Mouse (Mus musculus): Measurements from ENCODE around the gene Spsb1. TPM values are rescaled to one million over a fixed set of nuclear protein-coding genes. Genes with fewer than 3 reads are reported as not detected.

The Spsb1 gene
- total and polyA plus RNA-seq, 2 experiments = 0.91 to 0.92 TPM

DNA sequence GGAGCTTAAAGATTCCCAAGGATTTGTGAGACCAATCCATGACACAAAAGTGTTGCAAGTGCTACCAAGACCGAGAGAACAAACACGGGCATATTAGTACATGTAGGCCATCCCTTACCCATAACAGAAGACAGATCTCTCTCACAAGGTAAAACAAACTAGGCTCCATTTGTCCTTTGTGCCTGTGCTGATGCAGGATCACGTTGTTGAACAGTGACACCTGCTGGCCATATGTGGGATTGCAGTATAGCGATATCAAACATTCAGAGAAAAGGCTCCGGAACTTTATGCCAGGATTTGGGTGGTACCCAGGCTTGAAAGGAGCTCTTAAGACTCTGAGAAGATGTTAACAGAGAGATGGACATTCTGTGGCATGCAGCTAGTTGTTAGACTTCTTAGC lies 3.7 kb upstream of the Spsb1 start:
- H3K4me1 ChIP-seq (ENCODE audit: control insufficient read depth, insufficient read depth, low read length) = peaks cover 1% of the 10 kb centered on the region
- H3K9ac ChIP-seq (ENCODE audit: low read depth, low read length) = no peak overlapping the region
- no peak overlapping the region for H3K4me3 ChIP-seq (ENCODE audit: insufficient read depth, low read depth, low read length)
- H3K79me2 ChIP-seq (ENCODE audit: control insufficient read depth, insufficient read depth, low read length) = no peaks in the 10 kb centered on the region
- no peaks in the 10 kb centered on the region for H3K36me3 ChIP-seq (ENCODE audit: control insufficient read depth, insufficient read depth, low read length)
- TF ChIP-seq CTCF (IDR thresholded peaks at IDR 0.05; ENCODE audit: low read depth, low read length) = peak; percentile 68
- no peak for TF ChIP-seq POLR2A (IDR thresholded peaks at IDR 0.05; ENCODE audit: extremely low read depth, insufficient read depth, low read length)
- peak; percentile 53 for DNase-seq (ENCODE audit: extremely low read depth, low read depth, low spot score)
- no peak overlapping the region for H3K27ac ChIP-seq (replicated peaks; ENCODE audit: insufficient read depth, low read depth, low read length)
- under 1% methylated on average over 5 of the region's 5 CpGs for WGBS
- no peaks in the 10 kb centered on the region for H3K27me3 ChIP-seq (ENCODE audit: control insufficient read depth, insufficient read depth, low read length)

GRCm38 (mm10) chr4:149956048-149956447 lies 1.2 kb upstream of the Spsb1 start:
- H3K4me1 ChIP-seq (ENCODE audit: control insufficient read depth, insufficient read depth, low read length) = peaks cover 1% of the 10 kb centered on the region
- H3K4me3 ChIP-seq (ENCODE audit: insufficient read depth, low read depth, low read length) = no peak overlapping the region
- no peak overlapping the region for H3K27ac ChIP-seq (replicated peaks; ENCODE audit: insufficient read depth, low read depth, low read length)
- H3K36me3 ChIP-seq (ENCODE audit: control insufficient read depth, insufficient read depth, low read length) = no peaks in the 10 kb centered on the region
- 56% methylated on average over 13 of the region's 13 CpGs for WGBS
- no peak for DNase-seq (ENCODE audit: extremely low read depth, low read depth, low spot score)
- H3K27me3 ChIP-seq (ENCODE audit: control insufficient read depth, insufficient read depth, low read length) = no peaks in the 10 kb centered on the region
- TF ChIP-seq CTCF (IDR thresholded peaks at IDR 0.05; ENCODE audit: low read depth, low read length) (no peak), POLR2A (IDR thresholded peaks at IDR 0.05; ENCODE audit: extremely low read depth, insufficient read depth, low read length) (no peak)
- no peaks in the 10 kb centered on the region; the same call in 1 of the 2 replicates for H3K79me2 ChIP-seq (ENCODE audit: control insufficient read depth, insufficient read depth, low read length)
- no peak overlapping the region for H3K9ac ChIP-seq (ENCODE audit: low read depth, low read length)

DNA sequence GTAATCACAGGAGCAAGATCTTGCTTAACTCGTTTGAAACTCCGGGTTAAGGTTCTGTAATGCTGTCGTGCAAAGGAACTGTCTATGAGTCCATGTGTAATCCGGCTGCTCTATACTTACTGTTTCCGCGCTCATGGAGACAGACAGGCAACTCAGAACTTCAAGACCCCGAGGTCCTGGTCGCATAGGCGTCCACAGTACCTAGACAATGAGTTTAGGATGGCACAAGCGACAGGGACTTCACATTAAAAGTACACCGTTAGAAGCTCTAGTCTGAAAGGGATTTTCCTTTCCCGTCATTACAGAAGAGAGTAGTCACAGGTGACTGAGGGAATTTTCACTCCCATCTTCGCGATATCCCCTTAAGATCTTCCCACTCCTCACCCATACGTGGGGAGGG lies 788 bp upstream of the Spsb1 start:
- Histone ChIP-seq H3K4me3 (ENCODE audit: insufficient read depth, low read depth, low read length) (no peak overlapping the region), H3K27me3 (ENCODE audit: control insufficient read depth, insufficient read depth, low read length) (no peaks in the 10 kb centered on the region)
- WGBS = 21% methylated on average over 15 of the region's 15 CpGs

DNA sequence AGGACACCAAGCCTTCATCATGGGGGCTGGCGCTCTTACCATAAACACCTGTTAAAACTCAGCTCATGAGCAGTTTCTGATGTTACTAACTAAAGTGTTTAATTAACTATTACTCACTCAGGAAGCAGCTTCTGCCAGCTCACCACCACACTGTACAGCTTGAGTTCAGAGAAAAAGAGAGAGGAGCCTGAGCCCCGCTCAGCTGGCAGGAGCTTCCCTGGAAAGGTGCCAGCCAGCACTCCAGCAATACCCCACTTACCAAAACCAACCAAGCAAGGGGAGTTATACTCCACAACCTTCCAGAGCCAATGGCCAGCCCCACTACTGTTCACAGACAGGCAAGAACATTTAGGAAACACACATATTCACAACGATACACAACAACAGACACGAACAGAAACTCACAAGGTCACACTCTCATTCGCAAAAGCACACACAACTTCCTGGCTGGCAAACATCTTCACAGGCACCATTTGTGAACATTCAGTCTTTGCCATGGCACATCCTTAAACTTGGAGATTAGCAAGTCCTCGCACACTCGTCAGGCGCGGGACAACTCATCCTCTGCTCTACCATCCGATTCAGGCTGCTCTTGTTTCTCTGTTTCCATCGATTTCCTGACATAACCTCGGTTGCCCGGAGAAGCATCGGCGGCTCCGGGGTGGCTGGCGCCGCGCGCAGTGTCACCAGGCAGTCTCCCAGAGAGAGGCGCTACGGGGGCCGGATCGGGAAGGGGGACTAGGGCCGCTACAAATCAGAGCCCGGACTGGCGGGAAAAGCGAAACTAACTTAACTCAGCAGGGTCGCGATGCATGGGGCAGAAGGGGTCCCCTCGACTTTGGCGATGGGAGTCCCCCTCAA lies 992 bp downstream of the Spsb1 start:
- Histone ChIP-seq H3K27ac (replicated peaks; ENCODE audit: insufficient read depth, low read depth, low read length) (no peak overlapping the region), H3K9ac (ENCODE audit: low read depth, low read length) (peak overlapping the region; percentile 72), H3K36me3 (ENCODE audit: control insufficient read depth, insufficient read depth, low read length) (no peaks in the 10 kb centered on the region), H3K4me3 (ENCODE audit: insufficient read depth, low read depth, low read length) (peak overlapping the region; percentile 62), H3K79me2 (ENCODE audit: control insufficient read depth, insufficient read depth, low read length) (no peaks in the 10 kb centered on the region; the same call in 1 of the 2 replicates), H3K4me1 (ENCODE audit: control insufficient read depth, insufficient read depth, low read length) (peaks cover 1% of the 10 kb centered on the region), H3K27me3 (ENCODE audit: control insufficient read depth, insufficient read depth, low read length) (no peaks in the 10 kb centered on the region)
- TF ChIP-seq POLR2A (IDR thresholded peaks at IDR 0.05; ENCODE audit: extremely low read depth, insufficient read depth, low read length) (no peak), CTCF (IDR thresholded peaks at IDR 0.05; ENCODE audit: low read depth, low read length) (no peak)
- WGBS = 4% methylated on average over 32 of the region's 32 CpGs
- peak; percentile 11 for DNase-seq (ENCODE audit: extremely low read depth, low read depth, low spot score)

More for the DNA sequence above, 788 bp upstream of the Spsb1 start:
- no peak for DNase-seq (ENCODE audit: extremely low read depth, low read depth, low spot score)
- H3K36me3 ChIP-seq (ENCODE audit: control insufficient read depth, insufficient read depth, low read length) = no peaks in the 10 kb centered on the region
- H3K4me1 ChIP-seq (ENCODE audit: control insufficient read depth, insufficient read depth, low read length) = peaks cover 1% of the 10 kb centered on the region
- no peak overlapping the region for H3K27ac ChIP-seq (replicated peaks; ENCODE audit: insufficient read depth, low read depth, low read length)
- H3K9ac ChIP-seq (ENCODE audit: low read depth, low read length) = no peak overlapping the region
- TF ChIP-seq POLR2A (IDR thresholded peaks at IDR 0.05; ENCODE audit: extremely low read depth, insufficient read depth, low read length) (no peak), CTCF (IDR thresholded peaks at IDR 0.05; ENCODE audit: low read depth, low read length) (no peak)
- H3K79me2 ChIP-seq (ENCODE audit: control insufficient read depth, insufficient read depth, low read length) = no peaks in the 10 kb centered on the region; the same call in 1 of the 2 replicates

GRCm38 (mm10) chr4:149952201-149952600 lies 2.6 kb downstream of the Spsb1 start:
- H3K27ac ChIP-seq (replicated peaks; ENCODE audit: insufficient read depth, low read depth, low read length) = no peak overlapping the region
- no peak overlapping the region for H3K9ac ChIP-seq (ENCODE audit: low read depth, low read length)
- no peak for DNase-seq (ENCODE audit: extremely low read depth, low read depth, low spot score)
- no peaks in the 10 kb centered on the region; the same call in 1 of the 2 replicates for H3K79me2 ChIP-seq (ENCODE audit: control insufficient read depth, insufficient read depth, low read length)
- no peaks in the 10 kb centered on the region for H3K36me3 ChIP-seq (ENCODE audit: control insufficient read depth, insufficient read depth, low read length)
- H3K27me3 ChIP-seq (ENCODE audit: control insufficient read depth, insufficient read depth, low read length) = no peaks in the 10 kb centered on the region
- TF ChIP-seq CTCF (IDR thresholded peaks at IDR 0.05; ENCODE audit: low read depth, low read length) = no peak
- TF ChIP-seq POLR2A (IDR thresholded peaks at IDR 0.05; ENCODE audit: extremely low read depth, insufficient read depth, low read length) = no peak
- WGBS = 92% methylated on average over 9 of the region's 9 CpGs
- H3K4me3 ChIP-seq (ENCODE audit: insufficient read depth, low read depth, low read length) = no peak overlapping the region
- peaks cover 1% of the 10 kb centered on the region for H3K4me1 ChIP-seq (ENCODE audit: control insufficient read depth, insufficient read depth, low read length)

- Histone ChIP-seq H3K9ac (ENCODE audit: low read depth, low read length) (no peak overlapping the region), H3K27ac (replicated peaks; ENCODE audit: insufficient read depth, low read depth, low read length) (no peak overlapping the region), H3K27me3 (ENCODE audit: control insufficient read depth, insufficient read depth, low read length) (no peaks in the 10 kb centered on the region), H3K4me3 (ENCODE audit: insufficient read depth, low read depth, low read length) (no peak overlapping the region), H3K36me3 (ENCODE audit: control insufficient read depth, insufficient read depth, low read length) (no peaks in the 10 kb centered on the region), H3K79me2 (ENCODE audit: control insufficient read depth, insufficient read depth, low read length) (no peaks in the 10 kb centered on the region; the same call in 1 of the 2 replicates), H3K4me1 (ENCODE audit: control insufficient read depth, insufficient read depth, low read length) (peaks cover 1% of the 10 kb centered on the region; the same call in 1 of the 2 replicates)
- no peak for TF ChIP-seq CTCF (IDR thresholded peaks at IDR 0.05; ENCODE audit: low read depth, low read length)
- TF ChIP-seq POLR2A (IDR thresholded peaks at IDR 0.05; ENCODE audit: extremely low read depth, insufficient read depth, low read length) = no peak
- 76% methylated on average over 13 of the region's 13 CpGs for WGBS
- no peak for DNase-seq (ENCODE audit: extremely low read depth, low read depth, low spot score)
Observed at GRCm38 (mm10) chr4:149951201-149951600, 3.6 kb downstream of the Spsb1 start.

All from liver, adult 2 months (tissue).